Mouse (Mus musculus): ENCODE data around the gene Pask.

DNA sequence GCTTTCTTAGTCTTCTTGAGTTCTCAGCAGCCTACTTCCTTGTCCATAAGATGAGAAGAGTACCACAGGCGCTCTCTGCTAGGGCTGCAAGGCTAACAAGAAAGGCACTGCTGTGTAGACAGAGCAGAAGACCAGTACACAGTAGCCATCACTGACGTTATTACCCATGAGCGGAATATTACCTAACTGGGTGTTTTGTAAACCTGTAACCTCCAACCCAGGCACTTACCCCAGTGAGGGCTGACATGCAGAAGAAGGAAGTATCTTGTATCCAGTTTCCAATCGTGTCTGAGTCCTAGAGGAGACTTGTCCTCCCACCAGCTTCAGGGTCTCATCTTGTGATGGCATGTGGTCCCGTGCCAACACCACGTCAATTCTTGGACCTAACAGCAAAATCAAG, 19.3 kb downstream of the Pask start:
- TF ChIP-seq MAX (IDR thresholded peaks at IDR 0.05; ENCODE audit: low read length) (no peak), CTCF (IDR thresholded peaks at IDR 0.05 in 2 of 3, conservative IDR thresholded peaks at IDR 0.05 in 1 of 3; ENCODE audit: control insufficient read depth in 1 of 3, insufficient read depth in 1 of 3, low read depth in 2 of 3, low read length in 3 of 3, poor library complexity in 1 of 3, severe bottlenecking in 1 of 3) (no peak)
